Mouse (Mus musculus) thymus, adult 2 months (tissue): ENCODE results near the gene Nabp2. TPM values are rescaled to one million over a fixed set of nuclear protein-coding genes. Genes with fewer than 3 reads are reported as not detected.

Source experiments
- DNase-seq: peaks from one replicate; pipeline ENCODE4 v3.0.0; 2021
- H3K27ac ChIP-seq: fragments of 200-500 bp; 2 replicates; pipeline ENCODE4 v1.5.1; 2012; ENCODE audit warnings: low read length, control low read depth; ENCODE audit not compliant: control insufficient read depth, insufficient read depth
- H3K27me3 ChIP-seq: fragments of 200-500 bp; 2 replicates; pipeline ENCODE4 v1.6.1; 2012; ENCODE audit warnings: mild to moderate bottlenecking, low read length, moderate library complexity, mixed read lengths; ENCODE audit not compliant: control insufficient read depth, insufficient read depth
- H3K36me3 ChIP-seq: fragments of 200-500 bp; 2 replicates; pipeline ENCODE4 v1.6.1; 2012; ENCODE audit warnings: mild to moderate bottlenecking, low read length, moderate library complexity; ENCODE audit not compliant: control insufficient read depth, insufficient read depth
- H3K4me1 ChIP-seq: fragments of 200-500 bp; replicated peaks from 2 replicates; pipeline ENCODE4 v1.6.1; 2012; ENCODE audit warnings: low read length; ENCODE audit not compliant: control insufficient read depth, insufficient read depth
- H3K4me3 ChIP-seq: fragments of 200-500 bp; 2 replicates; pipeline ENCODE4 v1.5.1; 2012; ENCODE audit warnings: mild to moderate bottlenecking, low read length, control low read depth, moderate library complexity; ENCODE audit not compliant: control insufficient read depth, insufficient read depth
- CTCF ChIP-seq: fragments of 200-500 bp; IDR thresholded peaks from 2 replicates; pipeline ENCODE4 v1.5.1; 2012; ENCODE audit warnings: mild to moderate bottlenecking, control low read depth, low read length, moderate library complexity, borderline replicate concordance; ENCODE audit not compliant: control insufficient read depth, poor library complexity, insufficient read depth; ENCODE audit errors: extremely low read depth
- POLR2A ChIP-seq: fragments of 200-500 bp; IDR thresholded peaks from 2 replicates; pipeline ENCODE4 v1.6.1; 2012; ENCODE audit warnings: mild to moderate bottlenecking, low read length, control low read depth, moderate library complexity; ENCODE audit not compliant: control insufficient read depth, poor library complexity, insufficient read depth; ENCODE audit errors: extremely low read depth
- WGBS: fragments of 180-500 bp; shearing (Covaris S2); methylation state at CpG from one replicate; pipeline ENCODE4 v1.1.7; 2018; 5-methylcytosine and 5-hydroxymethylcytosine counted together
- polyA plus RNA-seq: library from polyadenylated mRNA; depleted of rRNA; stranded (reverse); fragments of >200 nt; gene quantifications from 2 replicates; pipeline ENCODE4 v1.2.3, GENCODE M21; 2012

Gene Nabp2
- polyA plus RNA-seq, 1 experiment: 18.0 TPM

DNA sequence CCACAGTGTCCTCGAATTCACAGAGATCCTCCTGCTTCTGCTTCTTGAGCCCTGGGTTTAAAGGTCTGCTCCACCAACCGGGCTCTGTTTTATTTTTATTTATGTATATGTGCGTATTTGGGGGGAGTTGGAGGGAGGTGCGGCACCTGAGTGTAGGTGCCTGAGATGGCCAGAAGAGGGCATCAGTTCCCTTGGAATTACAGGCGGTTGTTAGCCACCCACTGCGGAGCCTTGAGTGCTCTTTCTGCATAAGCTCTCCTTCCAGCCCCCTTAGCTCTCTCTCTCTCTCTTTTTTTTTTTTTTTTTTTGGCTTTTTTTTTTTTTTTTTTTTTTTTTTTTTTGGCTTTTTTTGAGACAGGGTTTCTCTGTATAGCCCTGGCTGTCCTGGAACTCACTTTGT is 36.9 kb downstream of the Nabp2 start:
- Histone ChIP-seq H3K4me1 (peaks cover 17% of the 10 kb centered on the region), H3K27me3 (no peaks in the 10 kb centered on the region), H3K4me3 (no peak overlapping the region), H3K27ac (no peak overlapping the region), H3K36me3 (no peaks in the 10 kb centered on the region)
- no peak for TF ChIP-seq POLR2A
- TF ChIP-seq CTCF: no peak
- 97% methylated on average over 6 of the region's 6 CpGs for WGBS
- DNase-seq: no peak

DNA sequence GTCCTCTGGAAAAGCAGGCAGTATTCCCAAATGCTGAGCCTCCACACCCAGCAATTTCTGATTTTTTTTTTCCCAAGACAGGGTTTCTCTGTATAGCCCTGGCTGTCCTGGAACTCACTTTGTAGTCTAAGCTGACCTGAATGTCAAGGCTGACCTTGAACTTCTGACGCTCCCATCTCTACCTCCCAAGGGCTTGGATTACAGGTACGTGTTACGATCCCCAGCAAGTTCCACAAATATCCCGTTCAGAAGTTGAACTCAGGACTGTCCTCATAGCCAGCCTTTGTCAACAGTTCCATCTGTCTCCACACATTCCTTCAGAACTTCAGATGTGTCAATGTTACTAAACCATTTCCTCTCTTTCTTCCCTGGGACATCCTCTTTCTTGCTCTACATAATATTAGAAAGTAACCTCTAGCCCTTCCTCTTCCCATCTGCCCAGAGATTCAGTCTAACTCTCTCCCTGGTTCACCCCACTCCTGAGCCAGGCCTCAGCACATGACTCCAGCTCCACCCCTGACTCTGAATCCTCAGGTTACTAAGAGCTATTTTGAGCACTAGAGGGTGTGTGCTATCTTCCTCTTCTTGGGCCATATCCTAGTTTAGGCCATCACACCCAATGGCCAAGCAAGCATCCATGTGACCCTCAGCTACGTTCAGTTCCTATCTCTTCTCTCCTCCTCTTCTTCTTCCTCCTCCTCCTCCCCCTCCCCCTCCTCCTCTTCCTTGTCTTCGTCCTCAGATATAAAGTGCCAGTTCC is 38.1 kb downstream of the Nabp2 start:
- no peak for TF ChIP-seq POLR2A
- no peak for TF ChIP-seq CTCF
- Histone ChIP-seq H3K36me3 (no peaks in the 10 kb centered on the region), H3K27me3 (no peaks in the 10 kb centered on the region), H3K4me1 (peaks cover 17% of the 10 kb centered on the region), H3K27ac (no peak overlapping the region), H3K4me3 (no peak overlapping the region)
- no peak for DNase-seq
- WGBS: 83% methylated on average over 6 of the region's 6 CpGs

DNA sequence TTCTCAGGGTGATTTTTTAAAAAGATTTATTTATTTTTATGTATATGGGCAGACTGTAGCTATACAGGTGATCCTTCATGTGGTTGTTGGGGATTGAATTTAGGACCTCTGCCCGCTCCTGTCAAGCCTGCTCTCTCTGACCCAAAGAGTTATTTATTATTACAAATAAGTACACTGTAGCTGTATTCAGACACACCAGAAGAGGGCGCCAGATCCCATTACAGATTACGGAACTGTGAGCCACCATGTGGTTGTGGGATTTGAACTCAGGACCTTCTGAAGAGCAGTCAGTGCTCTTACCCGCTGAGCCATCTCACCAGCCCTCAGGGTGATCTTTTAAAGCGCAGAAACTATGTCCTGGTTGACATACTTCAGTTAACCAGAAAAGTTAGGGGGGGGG is 39.1 kb downstream of the Nabp2 start:
- Histone ChIP-seq H3K4me1 (peaks cover 15% of the 10 kb centered on the region), H3K36me3 (no peaks in the 10 kb centered on the region)
- WGBS: 89% methylated on average over 5 of the region's 5 CpGs

DNA sequence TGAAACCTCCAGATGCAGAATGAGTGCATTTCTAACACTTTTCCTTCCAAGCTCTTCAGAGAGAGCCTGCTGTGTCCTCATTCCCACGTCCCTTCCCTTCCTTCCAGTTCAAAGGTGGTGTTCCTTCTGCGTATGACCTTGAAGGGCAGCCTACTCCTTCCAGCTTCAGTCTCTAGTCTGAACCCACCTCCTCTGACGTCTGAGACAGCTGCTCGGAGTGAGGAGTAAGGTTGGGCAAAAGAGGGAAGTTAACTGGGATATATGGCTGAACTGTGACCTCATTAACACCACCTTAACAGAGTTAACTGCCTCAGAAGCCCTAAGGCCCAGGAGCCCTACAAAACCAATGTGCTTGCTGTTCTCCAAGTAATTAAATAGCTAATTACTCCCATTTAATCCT is 40.7 kb downstream of the Nabp2 start:
- TF ChIP-seq POLR2A (no peak), CTCF (no peak)
- no peaks in the 10 kb centered on the region for H3K27me3 ChIP-seq
- H3K27ac ChIP-seq: no peak overlapping the region
- H3K4me1 ChIP-seq: peaks cover 11% of the 10 kb centered on the region
- DNase-seq: no peak
- WGBS: 87% methylated on average over 4 of the region's 4 CpGs
- H3K4me3 ChIP-seq: no peak overlapping the region
- H3K36me3 ChIP-seq: no peaks in the 10 kb centered on the region

More for the DNA sequence above, 39.1 kb downstream of the Nabp2 start:
- no peak for DNase-seq
- TF ChIP-seq POLR2A (no peak), CTCF (peak; percentile 19; the same call in 1 of the 2 replicates)
- Histone ChIP-seq H3K27me3 (no peaks in the 10 kb centered on the region), H3K27ac (no peak overlapping the region), H3K4me3 (no peak overlapping the region)

DNA sequence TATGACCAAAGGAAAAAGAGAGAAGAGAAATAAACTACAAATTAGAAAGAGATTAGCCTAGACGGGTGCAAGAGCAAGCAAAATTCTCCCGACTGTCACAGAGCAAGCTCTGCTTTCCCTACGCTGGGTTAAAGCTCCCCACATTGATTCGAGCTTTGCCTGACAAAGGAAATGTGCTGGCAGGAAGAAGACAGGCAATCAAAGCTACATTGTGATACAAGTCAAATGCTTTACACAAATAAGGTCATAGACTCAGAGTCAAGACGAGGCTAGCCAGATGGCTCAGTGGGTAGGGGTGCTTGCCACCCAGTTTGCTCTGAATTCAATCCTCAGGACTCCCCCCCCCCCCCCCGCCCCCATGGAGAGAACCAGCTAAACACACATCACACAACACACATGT is 41.3 kb downstream of the Nabp2 start:
- no peak for DNase-seq

DNA sequence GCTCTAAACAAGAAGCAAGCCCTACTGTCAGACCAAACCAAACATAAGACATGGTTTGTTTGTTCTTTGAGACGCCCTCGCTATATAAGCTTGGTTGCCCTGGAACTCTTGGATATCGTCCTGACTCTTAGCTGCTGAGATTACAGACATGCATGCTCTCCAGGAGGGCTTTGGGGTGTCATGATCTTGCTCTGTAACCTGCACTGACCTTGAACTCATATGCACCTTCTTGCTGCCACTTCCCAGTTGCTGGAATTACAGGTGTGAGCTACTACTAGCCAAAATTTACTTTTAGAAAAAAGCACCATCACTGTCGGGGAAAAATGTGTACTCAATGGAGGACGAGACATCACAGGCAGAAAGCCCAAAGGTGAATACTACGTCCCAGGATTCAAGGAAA is 41.7 kb downstream of the Nabp2 start:
- Histone ChIP-seq H3K36me3 (no peaks in the 10 kb centered on the region), H3K4me1 (peaks cover 11% of the 10 kb centered on the region), H3K4me3 (no peak overlapping the region), H3K27ac (no peak overlapping the region), H3K27me3 (no peaks in the 10 kb centered on the region)
- TF ChIP-seq POLR2A (no peak), CTCF (no peak)
- 90% methylated on average over 6 of the region's 6 CpGs for WGBS
- DNase-seq: no peak

More for the DNA sequence above, 41.3 kb downstream of the Nabp2 start:
- Histone ChIP-seq H3K27me3 (no peaks in the 10 kb centered on the region), H3K4me3 (no peak overlapping the region), H3K4me1 (peaks cover 11% of the 10 kb centered on the region), H3K27ac (no peak overlapping the region), H3K36me3 (no peaks in the 10 kb centered on the region)
- TF ChIP-seq CTCF (no peak), POLR2A (no peak)
- WGBS: 74% methylated on average over 6 of the region's 6 CpGs
